Mouse (Mus musculus) myocyte (in vitro differentiated cells): Measurements from ENCODE around the gene Gdpd5.

Source experiments
- E2F4 ChIP-seq: IDR thresholded peaks from one replicate; pipeline ENCODE4 v1.6.1; 2011; ENCODE audit warnings: mild to moderate bottlenecking, control low read depth, moderate library complexity; ENCODE audit not compliant: insufficient read depth
- MAX ChIP-seq: IDR thresholded peaks from one replicate; pipeline ENCODE4 v1.6.1; 2011; ENCODE audit warnings: low read depth, mild to moderate bottlenecking, control low read depth
- MYOG ChIP-seq, 3 experiments: IDR thresholded peaks; one replicate each; pipeline ENCODE4 v1.6.1; 2011; ENCODE audit warnings: control low read depth in 2 of 3, low read depth in 2 of 3, mild to moderate bottlenecking in 2 of 3; ENCODE audit not compliant: insufficient read length in 2 of 3, control insufficient read depth in 1 of 3, insufficient read depth in 1 of 3
- POLR2A ChIP-seq: IDR thresholded peaks from one replicate; pipeline ENCODE4 v1.6.1; 2011; ENCODE audit warnings: low read depth, mild to moderate bottlenecking, control low read depth, moderate library complexity; ENCODE audit not compliant: insufficient read length
- REST ChIP-seq: IDR thresholded peaks from one replicate; pipeline ENCODE4 v1.6.1; 2011; ENCODE audit warnings: mild to moderate bottlenecking, control low read depth, moderate library complexity; ENCODE audit not compliant: insufficient read depth, insufficient read length
- SRF ChIP-seq: IDR thresholded peaks from one replicate; pipeline ENCODE4 v1.6.1; 2011; ENCODE audit warnings: low read depth; ENCODE audit not compliant: control insufficient read depth, insufficient read length
- TCF12 ChIP-seq: IDR thresholded peaks from one replicate; pipeline ENCODE4 v1.6.1; 2011; ENCODE audit warnings: mild to moderate bottlenecking, control low read depth; ENCODE audit not compliant: poor library complexity, insufficient read depth, severe bottlenecking
- USF1 ChIP-seq: IDR thresholded peaks from one replicate; pipeline ENCODE4 v1.6.1; 2011; ENCODE audit warnings: low read depth, mild to moderate bottlenecking, control low read depth, moderate library complexity

- TF ChIP-seq REST (no peak), POLR2A (no peak), SRF (no peak), USF1 (no peak), MAX (no peak), MYOG (IDR thresholded peaks at IDR 0.05; ENCODE audit: control insufficient read depth in 1 of 3, insufficient read depth in 1 of 3, insufficient read length in 2 of 3, low read depth in 2 of 3) (no peak), E2F4 (no peak), TCF12 (no peak)
Measured at GRCm38 (mm10) chr7:99378870-99379269, 2.3 kb upstream of the Gdpd5 start.
